Mouse (Mus musculus) right cerebral cortex, adult 18-20 months (tissue): ENCODE measurements around the gene Nop14.
"Not testable (repeated sequence)": the region's sequence is repeated elsewhere in the genome, so short reads cannot be mapped to it uniquely, and the experiment has no call there.

Source experiments
- DNase-seq: peaks from one replicate; pipeline ENCODE4 v3.0.0; 2022; ENCODE audit warnings: mixed read lengths

The Nop14 gene

GRCm38 (mm10) chr5:34609966-34610365 is 50.0 kb downstream of the Nop14 start:
- no peak for DNase-seq

DNA sequence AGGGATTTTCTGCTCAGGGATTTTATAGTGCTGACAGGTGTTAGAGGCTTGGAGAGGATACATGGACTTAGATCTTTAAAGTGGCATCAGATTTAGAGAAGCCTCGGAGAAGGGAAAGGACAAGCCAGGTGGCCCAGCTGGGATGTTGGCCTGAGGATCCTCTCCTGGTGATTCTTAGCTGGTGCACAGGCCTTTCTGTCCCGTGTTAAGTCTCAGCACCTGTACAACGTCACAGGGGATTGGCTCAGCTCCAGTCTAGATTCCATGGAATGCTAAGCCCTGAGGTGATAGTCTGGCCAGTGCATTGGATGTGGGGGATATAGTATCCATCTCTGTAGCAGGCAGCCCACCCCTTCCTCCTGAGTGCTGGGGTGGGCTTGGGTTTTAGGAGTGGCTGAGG is 51.7 kb downstream of the Nop14 start:
- no peak for DNase-seq

- DNase-seq = no peak
Measured at GRCm38 (mm10) chr5:34607100-34607880, 52.7 kb downstream of the Nop14 start.

- DNase-seq = no peak
Measured at GRCm38 (mm10) chr5:34604576-34604975, 55.4 kb downstream of the Nop14 start.

GRCm38 (mm10) chr5:34593202-34593727 is 66.7 kb downstream of the Nop14 start:
- no peak for DNase-seq

DNA sequence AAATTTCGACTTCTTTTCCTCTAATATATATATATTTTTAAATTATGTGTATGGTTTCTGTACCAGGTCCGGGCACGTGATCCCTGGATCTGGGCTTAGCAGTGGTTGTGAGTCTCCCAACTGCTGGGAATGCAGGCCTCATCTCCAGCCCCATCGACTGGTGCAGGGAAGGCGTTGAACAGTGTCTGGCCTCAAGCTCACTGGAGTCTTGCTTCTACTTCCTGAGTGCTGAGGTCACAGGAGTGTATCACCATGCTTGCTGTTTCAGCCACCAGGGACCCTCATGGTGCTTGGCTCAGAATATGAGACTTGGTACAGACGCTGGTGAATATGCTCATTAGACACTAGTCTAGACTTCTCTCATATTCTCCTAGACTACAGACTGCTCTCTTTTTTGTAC is 67.3 kb downstream of the Nop14 start:
- DNase-seq = no peak

DNA sequence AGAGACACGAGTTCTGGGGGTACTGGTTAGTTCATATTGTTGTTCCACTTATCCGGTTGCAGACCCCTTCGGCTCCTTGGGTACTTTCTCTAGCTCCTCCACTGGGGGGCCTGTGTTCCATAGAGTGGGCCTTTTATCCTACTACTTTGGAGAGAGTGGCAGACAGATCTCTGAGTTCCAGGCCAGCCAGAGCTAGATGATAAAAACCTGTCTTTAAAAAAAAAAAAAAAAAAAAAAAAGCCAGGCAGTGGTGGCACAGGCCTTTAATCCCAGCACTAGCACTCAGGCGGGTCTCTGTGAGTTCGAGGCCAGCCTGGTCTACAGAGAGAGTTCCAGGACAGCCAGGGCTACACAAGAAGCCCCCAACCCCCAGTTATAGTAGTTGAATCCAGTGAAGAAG is 67.7 kb downstream of the Nop14 start:
- DNase-seq = not testable (repeated sequence)

GRCm38 (mm10) chr5:34591388-34592004 is 68.5 kb downstream of the Nop14 start:
- no peak for DNase-seq

DNA sequence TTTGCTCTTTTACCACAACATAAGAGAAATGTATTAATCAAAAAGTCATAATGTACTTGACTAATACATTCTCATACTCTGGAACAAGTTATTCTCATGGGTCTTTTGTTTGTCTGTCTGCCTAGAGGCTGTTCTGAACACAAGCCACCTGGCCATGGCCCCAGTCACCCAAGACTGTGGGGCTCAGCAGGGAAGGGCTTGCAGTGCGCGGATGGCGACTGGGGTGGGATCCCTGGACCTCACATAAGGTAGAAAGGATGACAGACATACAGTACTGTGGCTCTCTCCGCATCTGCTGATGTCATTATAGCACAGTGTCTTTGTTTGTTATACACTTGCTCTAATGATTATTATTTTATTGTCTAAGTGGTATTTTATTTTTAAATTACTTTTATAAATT is 69.2 kb downstream of the Nop14 start:
- no peak for DNase-seq

DNA sequence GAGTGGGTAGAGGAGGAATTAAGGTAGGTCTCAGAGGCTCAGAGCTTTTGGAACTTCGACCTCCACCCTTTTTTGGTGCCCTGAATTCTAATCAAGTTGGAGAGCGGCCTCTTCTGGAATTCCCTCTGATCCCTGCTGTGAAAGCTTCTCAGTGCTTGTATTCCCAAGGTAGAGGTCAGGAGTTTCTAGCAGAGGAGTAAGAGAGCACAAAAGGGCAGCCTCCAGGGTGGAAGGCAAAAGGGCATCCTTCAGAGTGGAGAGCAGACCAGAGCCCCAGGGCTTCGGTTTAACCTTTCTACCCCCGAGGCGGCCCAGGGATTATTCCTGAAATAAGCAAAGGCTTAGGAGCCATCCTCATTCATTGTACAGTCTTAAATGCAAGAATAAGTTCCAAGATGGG is 69.9 kb downstream of the Nop14 start:
- no peak for DNase-seq
